Mouse (Mus musculus): ENCODE data around the gene Map7d1.

GRCm38 (mm10) chr4:126260520-126261201, 4.5 kb upstream of the Map7d1 start:
- TF ChIP-seq CTCF (IDR thresholded peaks at IDR 0.05; ENCODE audit: control insufficient read depth, insufficient read depth, low read length), result no peak
- TF ChIP-seq POLR2A (IDR thresholded peaks at IDR 0.05; ENCODE audit: borderline replicate concordance, control insufficient read depth, low read depth, low read length), result peak; percentile 58; the same call in 1 of the 2 replicates
